Mouse (Mus musculus) bone marrow, adult 2 months (tissue): ENCODE measurements around the gene Rimklb. TPM values are rescaled to one million over a fixed set of nuclear protein-coding genes. Genes with fewer than 3 reads are reported as not detected.
"Not testable (repeated sequence)": the region's sequence is repeated elsewhere in the genome, so short reads cannot be mapped to it uniquely, and the experiment has no call there.

ENCODE experiments used
- H3K27ac ChIP-seq: fragments of 200-500 bp; 2 replicates; pipeline ENCODE4 v1.5.1; 2012; ENCODE audit warnings: low read depth, mild to moderate bottlenecking, control low read depth, inconsistent platforms, low read length; ENCODE audit not compliant: control insufficient read depth, poor library complexity, insufficient read depth
- H3K4me1 ChIP-seq: fragments of 200-500 bp; 2 replicates; pipeline ENCODE4 v1.6.1; 2011; ENCODE audit warnings: low read length; ENCODE audit not compliant: control insufficient read depth, insufficient read depth
- H3K4me3 ChIP-seq: fragments of 200-500 bp; replicated peaks from 2 replicates; pipeline ENCODE3; 2011; ENCODE audit warnings: mild to moderate bottlenecking, low read depth, low read length, control low read depth; ENCODE audit not compliant: control insufficient read depth
- CTCF ChIP-seq: fragments of 200-500 bp; IDR thresholded peaks from 2 replicates; pipeline ENCODE4 v1.5.1; 2011; ENCODE audit warnings: low read length, control low read depth; ENCODE audit not compliant: control insufficient read depth, insufficient read depth
- POLR2A ChIP-seq: fragments of 200-500 bp; IDR thresholded peaks from 2 replicates; pipeline ENCODE4 v1.6.1; 2011; ENCODE audit warnings: low read depth, mild to moderate bottlenecking, control low read depth, low read length, borderline replicate concordance; ENCODE audit not compliant: control insufficient read depth
- WGBS: fragments of 180-500 bp; shearing (Covaris S2); methylation state at CpG from one replicate; pipeline ENCODE4 v1.1.7; 2018; 5-methylcytosine and 5-hydroxymethylcytosine counted together
- polyA plus RNA-seq: library from polyadenylated mRNA; stranded (reverse); fragments of >200 nt; gene quantifications from 2 replicates; pipeline ENCODE4 v1.2.4, GENCODE M21; 2011; ENCODE audit warnings: low replicate concordance; ENCODE audit not compliant: missing spikeins, insufficient read depth, insufficient read length

Rimklb gene
- 10.0 TPM in 1 of 2 replicates, not detected in the other for polyA plus RNA-seq

GRCm38 (mm10) chr6:122498661-122499060, at the start of gene Rimklb:
TSS of gene Rimklb (minus strand) at chr6:122498761.
- Histone ChIP-seq H3K4me3 (no peak within 1 kb of the TSS), H3K4me1 (no peaks in the 10 kb centered on the region), H3K27ac (no peak within 1 kb of the TSS)
- no peak for TF ChIP-seq POLR2A
- TF ChIP-seq CTCF = no peak
- 73% methylated on average over 5 of the region's 5 CpGs for WGBS

DNA sequence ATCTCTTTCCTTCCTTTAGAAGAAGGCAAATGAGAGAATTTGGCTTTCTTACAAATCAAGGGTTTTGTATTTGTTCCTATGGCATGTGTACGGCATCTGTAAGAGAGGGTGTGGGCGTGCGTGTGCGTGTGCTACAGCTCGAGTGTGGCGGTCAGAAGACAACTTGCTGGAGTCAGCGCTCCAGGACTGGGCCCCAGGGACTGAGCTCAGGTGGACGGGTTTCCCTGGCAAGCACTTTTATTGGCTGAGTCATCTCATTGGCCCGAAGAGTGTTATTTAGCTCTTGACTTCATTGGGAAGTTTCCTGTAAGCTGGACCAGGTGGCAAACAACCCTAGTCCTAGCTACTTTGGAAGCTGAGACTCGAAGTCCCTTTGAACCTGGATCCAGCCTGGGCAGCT, 47.4 kb upstream of the Rimklb start:
- TF ChIP-seq POLR2A = no peak
- no peak for TF ChIP-seq CTCF

GRCm38 (mm10) chr6:122545289-122545882, 46.8 kb upstream of the Rimklb start:
- H3K27ac ChIP-seq = no peak overlapping the region
- H3K4me1 ChIP-seq = no peaks in the 10 kb centered on the region
- TF ChIP-seq POLR2A (no peak), CTCF (no peak)
- 35% methylated on average over 9 of the region's 9 CpGs for WGBS
- H3K4me3 ChIP-seq = no peak overlapping the region

More for the DNA sequence above, 47.4 kb upstream of the Rimklb start:
- Histone ChIP-seq H3K4me1 (no peaks in the 10 kb centered on the region), H3K27ac (no peak overlapping the region), H3K4me3 (no peak overlapping the region)
- 77% methylated on average over 10 of the region's 10 CpGs for WGBS

GRCm38 (mm10) chr6:122544672-122545071, 46.1 kb upstream of the Rimklb start:
- Histone ChIP-seq H3K27ac (no peak overlapping the region), H3K4me3 (no peak overlapping the region), H3K4me1 (no peaks in the 10 kb centered on the region)
- WGBS = 83% methylated on average over 1 of the region's 1 CpGs
- TF ChIP-seq POLR2A (no peak), CTCF (no peak)

DNA sequence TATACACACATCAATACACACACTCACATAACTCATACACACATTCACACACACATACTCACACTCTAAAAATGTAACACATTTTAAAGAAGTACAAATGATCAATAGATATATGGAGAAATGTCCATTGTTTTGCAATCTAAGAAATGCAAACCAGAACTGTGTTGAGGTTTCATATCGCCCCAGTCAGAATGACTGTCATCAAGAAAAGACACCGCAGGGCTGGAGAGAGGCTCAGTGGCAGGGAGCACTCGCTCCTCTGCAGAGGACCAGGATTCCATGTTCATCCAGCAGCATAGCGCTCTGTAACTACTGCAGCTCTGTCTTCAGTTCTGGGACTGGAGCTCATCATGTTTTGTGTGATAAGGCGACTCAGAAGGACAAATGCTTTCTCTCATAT, 45.0 kb upstream of the Rimklb start:
- WGBS = 73% methylated on average over 5 of the region's 5 CpGs
- Histone ChIP-seq H3K4me1 (no peaks in the 10 kb centered on the region), H3K27ac (no peak overlapping the region), H3K4me3 (no peak overlapping the region)
- TF ChIP-seq POLR2A = no peak
- TF ChIP-seq CTCF = no peak

GRCm38 (mm10) chr6:122542459-122542858, 43.9 kb upstream of the Rimklb start:
- WGBS = 67% methylated on average over 5 of the region's 5 CpGs
- not testable (repeated sequence) for H3K4me1 ChIP-seq, H3K27ac ChIP-seq, H3K4me3 ChIP-seq

DNA sequence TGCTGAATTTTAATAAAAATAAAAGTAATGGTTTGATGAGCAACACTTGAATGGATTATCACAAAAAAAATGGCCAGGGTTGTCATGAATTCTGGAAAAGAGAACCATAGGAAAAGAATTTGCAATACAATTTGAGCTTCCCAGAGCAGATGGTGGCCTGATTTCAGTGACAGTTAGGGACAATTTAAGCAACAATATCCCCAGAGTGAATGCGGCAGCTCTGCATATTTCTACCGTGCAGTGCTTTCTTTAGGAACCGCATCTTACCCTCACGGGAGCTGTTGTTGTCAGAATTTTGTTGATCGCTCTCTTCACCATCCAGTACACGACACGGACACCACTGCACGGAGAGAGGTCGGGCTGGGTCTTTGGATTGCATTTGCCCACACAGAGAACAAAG, 41.0 kb upstream of the Rimklb start:
- Histone ChIP-seq H3K27ac (no peak overlapping the region), H3K4me1 (no peaks in the 10 kb centered on the region), H3K4me3 (no peak overlapping the region)
- 89% methylated on average over 9 of the region's 9 CpGs for WGBS
- no peak for TF ChIP-seq POLR2A
- no peak for TF ChIP-seq CTCF

DNA sequence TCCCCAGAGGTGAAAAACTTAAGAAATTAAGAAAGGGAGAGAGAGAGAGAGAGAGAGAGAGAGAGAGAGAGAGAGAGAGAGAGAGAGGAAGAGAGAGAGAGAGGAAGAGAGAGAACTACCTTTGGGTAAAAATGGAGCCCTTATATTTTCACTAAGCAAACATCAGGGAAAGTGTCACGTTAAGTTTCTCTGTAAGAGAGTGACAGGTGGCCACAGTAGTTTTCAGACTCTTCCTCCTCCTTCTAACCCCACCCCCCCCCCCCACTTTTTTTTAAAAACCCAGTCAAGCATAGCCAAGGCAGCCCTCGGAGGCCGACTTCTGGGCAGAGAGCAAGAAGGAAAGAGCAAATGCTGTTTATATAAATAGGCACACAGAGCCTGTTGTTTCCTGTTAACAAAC, 35.5 kb upstream of the Rimklb start:
- Histone ChIP-seq H3K4me3 (no peak overlapping the region), H3K27ac (no peak overlapping the region), H3K4me1 (no peaks in the 10 kb centered on the region)
- 23% methylated on average over 3 of the region's 3 CpGs for WGBS
- TF ChIP-seq CTCF (no peak), POLR2A (no peak)

- no peak overlapping the region for H3K27ac ChIP-seq
- WGBS = 1% methylated on average over 4 of the region's 4 CpGs
- no peak for TF ChIP-seq POLR2A
- no peak for TF ChIP-seq CTCF
- H3K4me3 ChIP-seq = no peak overlapping the region
- no peaks in the 10 kb centered on the region for H3K4me1 ChIP-seq
Observed at GRCm38 (mm10) chr6:122532883-122533302, 34.3 kb upstream of the Rimklb start.
